Mouse (Mus musculus) adrenal gland, adult 2 months (tissue): ENCODE data around the gene Gsc2. TPM values are rescaled to one million over a fixed set of nuclear protein-coding genes. Genes with fewer than 3 reads are reported as not detected.

Experiments used
- DNase-seq: peaks from one replicate; pipeline ENCODE4 v3.0.0; 2021
- polyA plus RNA-seq: library from polyadenylated mRNA; depleted of rRNA; stranded (reverse); fragments of >200 nt; gene quantifications from 2 replicates; pipeline ENCODE4 v1.2.3, GENCODE M21; 2012
- total RNA-seq, 2 experiments: library from RNA; stranded (reverse); gene quantifications; 2 replicates each; pipeline ENCODE4 v1.2.3; 2021

Gsc2 gene
- total and polyA plus RNA-seq, 3 experiments = not detected

DNA sequence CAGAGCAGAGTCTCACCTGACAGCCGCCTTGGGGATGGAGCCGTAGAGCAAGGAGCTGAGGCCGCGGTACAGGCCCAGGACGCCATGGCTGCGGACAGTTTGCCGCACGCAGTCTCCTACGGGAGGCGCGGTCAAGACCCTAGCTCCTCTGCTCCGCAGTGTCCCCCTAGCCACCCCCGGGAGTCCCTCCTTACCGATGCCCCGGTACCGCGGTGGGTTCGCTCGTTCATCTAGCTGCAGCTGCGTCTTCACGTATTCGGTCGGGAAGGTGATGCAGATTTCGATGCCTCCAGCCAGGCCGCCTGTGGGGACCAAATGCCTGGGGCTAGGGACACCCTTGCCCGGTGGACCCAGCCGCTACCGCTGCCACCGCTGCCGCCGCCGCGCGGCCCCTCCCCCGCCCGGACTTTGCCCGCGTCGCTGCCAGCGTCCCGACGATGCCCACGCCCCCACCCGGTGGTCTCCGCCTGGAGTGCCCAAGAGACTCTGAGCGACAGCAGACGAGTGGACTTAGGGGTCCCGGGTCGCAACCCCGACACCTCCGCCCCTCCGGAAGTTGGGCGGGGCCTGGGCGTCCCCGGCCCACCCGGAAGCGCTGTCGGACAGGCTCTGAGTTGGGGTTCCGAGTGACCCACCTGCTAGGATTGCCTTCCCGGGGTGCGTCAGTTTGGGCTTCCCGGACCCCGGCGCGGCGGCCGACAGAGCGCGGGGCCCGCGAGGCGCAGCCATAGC lies 12.7 kb upstream of the Gsc2 start:
- DNase-seq = no peak

DNA sequence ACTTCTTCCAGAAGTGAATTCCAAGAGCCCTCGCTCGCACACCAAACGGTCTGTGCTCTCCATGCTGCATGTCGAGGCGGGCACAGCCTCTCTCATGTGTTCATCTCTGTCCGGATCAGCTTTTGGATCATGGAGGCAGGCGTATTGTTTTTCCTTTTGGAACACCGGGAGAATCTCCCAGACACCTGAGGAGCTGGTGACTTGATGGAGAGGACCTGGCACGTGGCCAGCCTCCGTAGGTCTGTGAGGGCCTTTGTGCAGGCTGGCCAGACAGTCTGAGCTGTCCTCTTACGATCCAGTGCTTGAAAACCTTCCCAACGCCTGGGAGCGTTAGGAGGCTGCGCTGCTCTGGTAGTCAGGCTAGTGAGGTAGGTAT lies 7.3 kb upstream of the Gsc2 start:
- DNase-seq = no peak

DNA sequence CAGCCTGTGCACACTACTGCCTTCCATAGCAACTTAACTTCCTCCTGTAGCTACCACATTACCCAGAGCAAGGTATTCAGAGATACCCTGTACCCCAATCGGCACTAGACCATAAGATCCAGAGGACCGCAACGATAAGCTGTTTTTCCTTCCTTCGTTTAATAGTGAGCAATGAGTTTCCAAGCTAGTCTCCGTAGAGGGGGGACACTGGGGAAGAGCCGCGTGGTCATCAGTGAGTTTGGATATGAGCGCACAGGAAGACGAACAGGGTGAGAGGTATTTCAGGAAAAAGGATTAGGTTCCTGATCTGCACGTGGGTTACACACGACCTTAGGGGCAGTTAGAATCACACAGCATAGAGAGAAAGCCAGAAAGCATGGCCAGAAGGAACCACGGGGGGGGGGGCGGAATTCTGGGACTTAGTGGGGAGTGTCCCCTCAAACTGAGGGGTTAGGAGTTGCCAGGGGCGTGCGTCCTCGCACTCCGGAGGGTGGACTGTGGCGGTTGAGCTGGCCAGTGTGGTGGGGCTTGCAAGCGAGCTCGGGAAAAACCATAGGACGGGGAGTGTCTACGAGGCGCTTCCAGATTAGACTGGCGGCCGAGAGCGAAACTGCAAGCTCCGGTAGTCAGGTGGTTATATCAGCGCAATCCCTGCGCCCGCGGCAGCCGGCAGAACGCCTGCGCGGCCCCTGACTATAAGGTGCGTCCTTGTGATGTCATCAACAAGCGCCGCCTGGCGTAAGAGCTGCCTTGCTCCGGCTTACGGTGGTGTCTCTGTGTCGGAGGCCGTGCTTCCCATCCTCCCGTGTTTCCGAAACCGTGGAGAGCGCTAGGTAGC lies 6.7 kb upstream of the Gsc2 start:
- DNase-seq = peak; percentile 96

DNA sequence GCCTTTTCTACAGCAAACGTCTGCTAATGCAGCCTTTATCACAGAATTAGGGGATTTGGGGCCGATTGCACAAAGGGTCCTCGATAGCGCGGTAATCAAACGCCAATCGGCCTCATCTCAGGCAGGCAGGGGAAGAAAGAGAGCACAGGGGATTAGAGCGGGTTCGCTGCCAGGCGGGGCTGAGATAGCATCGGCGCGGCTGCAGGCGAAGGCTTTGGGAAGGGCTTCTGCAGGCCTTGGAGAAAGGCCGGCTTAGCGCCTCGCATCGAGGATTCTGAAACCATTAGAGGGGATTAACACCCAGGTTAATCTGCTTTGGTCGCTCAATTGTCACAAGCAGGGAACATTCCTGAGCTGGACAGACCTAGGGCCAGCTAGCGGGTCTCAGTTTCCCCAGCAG lies 5.7 kb upstream of the Gsc2 start:
- no peak for DNase-seq

DNA sequence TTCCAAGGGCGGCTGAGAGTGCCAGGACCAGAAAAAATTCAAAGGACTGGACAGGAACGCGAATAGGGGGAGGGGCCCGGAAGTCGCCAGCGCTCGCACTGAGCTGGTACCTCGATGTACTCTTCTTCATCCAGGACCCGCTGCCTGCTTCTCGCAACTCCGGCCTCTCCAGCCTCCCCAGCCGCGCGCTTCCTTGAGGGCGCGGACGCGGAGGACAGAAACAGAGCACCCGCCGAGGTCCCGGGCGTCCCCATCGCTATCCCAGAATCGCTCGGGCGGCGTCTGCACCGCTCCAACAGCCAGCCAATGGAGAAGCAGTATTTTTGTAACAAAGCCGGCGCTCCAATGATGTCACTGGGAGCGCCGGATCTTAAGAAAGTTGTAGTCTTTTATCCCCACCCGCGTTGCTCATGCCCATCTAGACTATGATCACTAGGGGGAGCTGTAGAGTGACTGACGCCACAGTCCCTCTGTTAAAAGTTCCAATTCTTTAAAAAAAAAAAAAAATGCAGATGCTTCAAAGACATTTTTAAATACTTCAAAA lies 3.7 kb downstream of the Gsc2 start, which contains the start of gene Ess2:
Gene Ess2 (minus strand): TSS at position 297 of the 544 bp plus-strand sequence.
- peak; percentile 93 for DNase-seq

DNA sequence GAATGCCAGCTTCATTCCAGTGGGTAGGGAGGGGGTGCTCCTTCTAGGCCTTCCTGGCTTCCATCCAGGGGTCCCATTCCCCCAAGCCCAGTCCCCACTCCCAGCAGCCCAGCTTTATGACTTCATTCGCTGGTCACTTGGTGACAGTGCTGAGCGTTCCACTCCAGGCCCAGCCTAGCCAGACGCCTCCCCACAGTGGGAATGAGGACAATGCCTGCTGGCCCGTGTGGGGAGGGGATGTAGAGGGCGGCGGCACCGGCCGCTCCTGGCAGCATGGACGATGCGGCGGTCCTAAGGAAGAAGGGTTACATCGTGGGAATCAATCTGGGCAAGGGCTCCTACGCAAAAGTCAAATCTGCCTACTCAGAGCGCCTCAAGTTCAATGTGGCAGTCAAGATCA lies 16.4 kb downstream of the Gsc2 start, which contains the start of the genes Dgcr2 and Tssk2:
Gene Dgcr2 (minus strand): TSS at position 101 of the 400 bp plus-strand sequence.
Gene Tssk2 (plus strand): TSS at position 176 of the 400 bp plus-strand sequence.
- no peak for DNase-seq

DNA sequence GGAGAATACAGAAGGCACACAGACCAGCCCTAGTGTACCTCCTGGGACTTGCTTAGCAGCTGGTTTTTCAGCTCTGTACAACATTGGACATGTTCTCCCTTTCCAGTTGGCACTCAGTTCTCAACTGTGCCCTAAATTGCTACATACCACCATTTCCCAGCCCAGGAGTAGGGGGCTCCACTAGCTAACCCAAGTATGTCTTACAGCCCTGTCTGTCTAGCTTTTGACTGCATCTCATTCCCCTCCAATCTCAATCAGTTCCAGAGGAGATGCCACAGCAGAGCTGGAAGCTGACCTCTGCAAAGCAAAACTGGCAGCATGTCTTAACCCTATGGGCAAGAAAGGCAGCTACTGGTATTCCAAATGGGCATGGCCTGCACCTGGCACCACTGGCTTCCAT lies 18.8 kb downstream of the Gsc2 start:
- DNase-seq = no peak

DNA sequence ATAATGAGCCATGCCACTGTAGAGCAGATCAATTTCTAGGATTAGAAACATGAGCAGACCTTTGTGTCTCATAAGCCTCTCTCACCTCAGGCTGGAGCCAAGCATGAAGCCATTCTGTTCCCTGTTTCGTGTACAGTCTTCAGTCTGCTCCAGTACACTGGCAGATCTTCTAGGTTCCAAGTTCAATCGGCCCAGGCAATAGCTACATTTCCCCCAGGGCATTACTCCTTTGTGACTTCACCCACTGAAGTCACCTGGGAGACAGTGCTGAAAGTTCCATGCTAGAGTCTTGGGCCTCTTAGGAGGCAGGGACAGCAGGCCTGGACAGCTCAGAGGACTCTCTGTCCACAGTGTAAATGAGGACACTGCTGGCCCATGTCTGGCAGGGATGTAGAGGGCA lies 20.9 kb downstream of the Gsc2 start, which contains the start of gene Tssk1:
Gene Tssk1 (plus strand): TSS at position 301 of the 400 bp plus-strand sequence.
- no peak for DNase-seq

DNA sequence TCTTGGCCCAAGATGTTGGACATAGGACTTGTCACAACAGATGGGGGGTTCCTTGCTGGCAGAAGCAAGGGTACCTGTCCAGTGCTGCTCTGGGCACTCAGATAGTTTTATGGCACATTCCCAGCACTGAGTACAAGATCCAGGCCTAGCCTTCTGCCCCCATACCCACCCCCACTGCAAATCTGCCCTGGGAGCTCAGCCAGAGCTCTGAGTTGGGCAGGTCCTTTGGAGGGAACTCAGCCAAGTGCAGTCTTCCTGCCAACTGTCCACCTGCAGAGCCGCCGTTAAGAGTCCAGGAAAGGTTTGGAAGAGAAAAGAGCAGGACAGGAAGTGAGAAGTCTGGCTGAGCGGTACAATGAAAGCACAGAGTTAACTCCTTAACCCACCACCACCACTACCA lies 22.3 kb downstream of the Gsc2 start:
- DNase-seq = peak; percentile 34

DNA sequence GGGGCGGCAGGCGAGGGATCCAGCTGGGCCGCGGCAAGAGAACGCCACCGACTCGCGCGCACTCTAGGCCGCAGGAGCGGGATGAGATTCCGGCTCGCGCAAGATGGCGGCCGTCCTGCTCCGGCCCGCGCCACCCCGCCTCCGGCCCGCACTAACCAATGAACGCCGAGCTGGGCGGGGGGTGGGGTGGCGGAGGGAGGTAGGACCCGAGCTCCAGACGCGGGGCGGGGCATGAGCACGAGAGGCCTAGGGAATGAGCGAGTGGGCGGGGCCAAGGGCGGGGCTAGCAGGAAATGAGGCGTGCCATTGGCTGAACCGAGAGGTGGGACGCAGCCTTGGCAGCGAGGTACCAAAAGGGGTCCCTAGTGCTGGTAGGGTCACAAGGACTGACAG lies 23.3 kb downstream of the Gsc2 start, which contains the start of gene Gm20518:
Gene Gm20518 (minus strand): TSS at position 105 of the 393 bp plus-strand sequence.
- DNase-seq = peak; percentile 99

DNA sequence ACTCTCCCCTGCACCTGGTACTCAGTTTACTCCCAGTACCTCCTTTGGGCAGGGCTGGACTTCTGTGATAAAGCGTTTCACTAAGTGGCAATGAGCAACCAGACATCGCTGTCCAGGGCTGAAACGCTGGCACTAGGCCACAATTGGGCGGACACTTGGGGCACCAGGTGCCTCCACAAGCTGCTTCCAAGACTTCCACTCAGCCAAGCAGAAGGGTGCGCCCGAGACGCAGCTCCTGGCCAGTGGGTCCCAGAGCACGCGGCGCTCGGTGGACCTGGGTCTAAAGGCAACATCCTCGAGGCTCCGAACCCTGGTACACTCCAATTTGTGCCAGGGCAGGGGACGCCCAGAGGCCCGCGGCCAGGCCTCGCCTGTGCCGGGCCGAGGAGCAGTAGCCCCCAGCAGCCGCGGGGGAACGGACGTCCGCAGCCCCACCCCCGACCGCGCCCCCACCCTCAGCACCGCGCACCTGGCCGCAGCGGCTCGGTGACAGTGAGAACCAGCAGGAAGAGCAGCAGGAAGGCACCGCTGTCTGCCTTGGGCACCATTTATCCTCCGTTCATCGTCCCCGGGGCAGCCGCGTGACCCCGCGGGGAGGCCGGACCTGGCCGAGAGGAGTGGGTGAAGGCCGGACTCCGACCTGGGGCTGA lies 23.8 kb downstream of the Gsc2 start:
- peak; percentile 90 for DNase-seq

DNA sequence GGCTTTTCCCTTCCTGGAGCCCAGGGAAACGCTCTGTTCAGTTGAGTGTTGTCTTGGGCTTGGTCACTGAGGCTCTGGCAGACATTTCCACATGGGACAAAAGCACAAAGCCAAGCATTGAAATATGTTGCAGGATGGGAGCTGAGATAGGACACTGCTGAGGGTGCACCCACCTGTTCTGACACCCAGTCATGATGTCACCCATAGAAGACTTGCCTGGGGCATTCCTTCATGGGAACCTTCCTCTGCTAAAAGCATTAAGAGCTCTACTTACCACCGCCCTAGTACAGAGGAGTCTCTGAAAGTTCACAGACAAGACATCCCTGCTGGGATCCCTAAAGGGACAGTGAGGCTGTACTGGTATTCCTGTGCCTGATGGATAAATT lies 24.5 kb downstream of the Gsc2 start:
- no peak for DNase-seq

DNA sequence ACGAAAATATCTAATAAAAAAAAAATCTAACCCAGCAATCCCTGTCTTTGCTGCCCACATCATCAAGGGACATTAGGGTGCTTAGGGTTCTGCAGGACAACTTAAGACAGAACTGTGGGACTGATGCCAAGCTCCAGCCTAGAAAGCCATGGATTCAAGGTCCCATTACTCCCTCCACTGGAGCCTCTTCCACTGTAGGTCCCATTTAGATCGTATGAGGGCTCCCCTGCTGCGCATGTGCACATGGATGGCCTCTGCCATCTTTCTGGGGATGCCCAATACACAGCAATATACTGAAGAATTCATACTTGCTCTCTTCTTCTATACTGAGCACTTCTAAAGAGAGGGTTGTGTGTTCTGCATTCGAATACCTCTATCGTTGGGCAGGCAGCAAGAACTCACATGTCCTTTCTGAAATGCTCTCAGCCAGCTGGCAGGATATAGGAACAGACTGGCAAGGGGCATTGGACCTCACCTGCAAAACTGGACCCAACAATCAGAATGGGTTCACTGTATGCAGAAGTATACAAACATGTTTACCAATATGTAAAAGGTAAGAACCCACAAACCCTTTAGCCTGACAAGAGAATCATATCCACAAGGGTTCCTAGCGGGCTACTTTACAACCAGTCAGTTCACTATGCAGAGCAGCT lies 25.0 kb downstream of the Gsc2 start:
- DNase-seq = no peak

DNA sequence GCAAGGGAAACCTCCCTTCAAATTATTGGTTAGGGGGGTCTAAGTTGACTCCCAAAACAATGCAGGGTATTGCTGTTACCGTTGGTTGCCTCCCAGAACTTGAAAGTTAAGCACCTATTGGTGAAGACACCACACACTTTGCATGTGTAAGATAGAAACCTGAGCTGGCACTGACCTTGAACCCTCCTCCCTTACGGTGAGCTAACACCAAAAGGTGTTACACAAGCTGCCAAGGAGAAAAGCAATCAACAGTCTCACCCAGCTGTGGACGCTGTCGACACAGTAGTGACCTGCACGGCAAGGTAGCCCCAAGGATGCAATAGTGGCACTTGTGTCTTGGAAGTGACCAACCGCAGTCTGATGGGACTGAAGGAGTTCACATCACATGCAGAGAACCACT lies 30.7 kb downstream of the Gsc2 start:
- DNase-seq = no peak

DNA sequence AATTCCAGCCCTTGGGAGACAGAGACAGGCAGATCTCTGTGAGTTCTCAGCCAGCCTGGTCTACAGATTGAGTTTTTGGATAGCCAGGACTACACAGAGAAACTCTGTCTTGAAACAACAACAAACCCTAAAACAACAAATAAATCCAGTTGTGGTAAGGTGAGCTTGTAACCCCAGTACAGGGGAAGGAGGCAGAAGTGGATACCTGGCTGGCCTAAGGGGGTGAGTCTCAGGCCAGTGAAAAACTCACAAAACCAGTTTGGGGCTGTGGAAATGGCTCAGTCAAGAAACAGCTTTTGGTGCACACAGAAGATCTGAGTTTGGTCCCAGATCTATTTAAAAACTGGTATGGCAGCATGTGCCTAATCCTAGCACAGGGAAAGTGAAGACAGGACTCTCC lies 32.7 kb downstream of the Gsc2 start:
- DNase-seq = no peak

DNA sequence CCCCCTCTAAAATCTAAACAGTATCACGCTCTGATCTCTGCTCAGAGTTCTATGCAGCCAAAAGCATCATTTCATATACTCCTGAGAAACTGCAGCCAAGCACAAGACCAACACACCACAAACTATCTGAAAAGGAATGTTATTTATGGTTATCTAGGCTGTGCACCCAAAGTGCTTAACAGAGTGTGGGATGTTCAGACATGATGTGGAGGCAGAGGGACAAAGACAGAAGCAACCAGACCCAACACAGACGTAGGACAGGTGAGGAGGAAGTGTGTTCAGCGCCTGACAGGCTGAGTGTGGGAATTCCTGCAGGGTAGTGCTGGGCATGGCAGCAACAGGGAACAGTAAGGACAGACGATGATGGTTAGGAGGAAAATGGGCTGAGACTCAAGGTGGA lies 35.3 kb downstream of the Gsc2 start:
- no peak for DNase-seq

DNA sequence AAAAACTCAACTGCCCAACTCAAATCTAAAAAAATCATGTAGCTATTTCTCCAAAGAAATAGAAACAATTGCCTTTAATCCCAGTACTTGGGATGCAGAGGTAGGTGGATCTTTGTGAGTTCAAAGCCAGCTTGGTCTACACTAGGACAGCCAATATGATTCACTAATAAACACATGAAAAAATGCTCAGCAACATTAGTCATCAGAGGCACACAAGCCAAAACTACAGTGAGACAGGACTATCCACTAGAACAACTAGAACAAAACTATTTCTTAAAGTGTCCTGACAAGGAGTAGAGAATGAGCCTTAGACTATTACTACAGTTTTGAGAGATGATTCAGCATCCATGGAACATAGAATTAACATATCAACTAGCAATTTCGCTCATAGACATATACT lies 38.8 kb downstream of the Gsc2 start:
- no peak for DNase-seq

DNA sequence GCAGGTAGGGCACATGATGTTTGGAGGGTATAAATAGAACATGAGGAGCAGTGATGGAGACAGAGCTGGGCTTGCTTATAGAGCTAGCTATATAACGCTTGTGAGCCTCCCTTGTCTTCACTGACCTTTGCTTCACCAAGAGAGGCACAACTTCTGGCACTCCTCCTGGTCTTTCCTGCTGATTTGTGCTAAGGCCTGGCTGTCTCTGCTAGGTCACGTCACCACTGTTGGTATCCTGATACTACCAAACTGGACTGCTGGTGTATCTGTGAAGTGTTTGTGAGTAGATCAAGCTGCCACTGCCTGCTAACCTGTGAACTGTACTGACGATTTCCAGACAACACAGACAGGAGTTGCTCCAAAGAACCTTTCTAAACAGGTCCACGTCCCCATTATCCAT lies 39.7 kb downstream of the Gsc2 start:
- no peak for DNase-seq

DNA sequence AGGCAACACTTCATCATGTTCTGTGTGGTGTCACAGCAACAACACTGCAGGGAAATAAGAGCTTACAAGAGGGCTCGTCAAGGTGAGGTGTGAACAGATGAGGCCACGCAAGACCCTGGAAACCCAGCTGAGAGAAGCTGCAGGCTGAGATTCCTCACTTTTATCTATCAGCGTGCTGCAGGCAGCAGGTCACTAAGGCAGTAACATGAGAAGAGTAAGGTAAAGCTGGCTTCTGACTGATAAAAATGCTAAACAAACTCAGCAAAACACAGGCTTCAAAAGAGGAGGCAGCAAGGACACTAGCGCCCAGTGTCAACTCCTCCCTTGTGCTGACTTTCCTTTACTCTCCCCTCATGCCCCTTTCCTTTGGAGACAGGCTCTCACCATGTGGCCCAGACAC lies 41.9 kb downstream of the Gsc2 start:
- DNase-seq = no peak

DNA sequence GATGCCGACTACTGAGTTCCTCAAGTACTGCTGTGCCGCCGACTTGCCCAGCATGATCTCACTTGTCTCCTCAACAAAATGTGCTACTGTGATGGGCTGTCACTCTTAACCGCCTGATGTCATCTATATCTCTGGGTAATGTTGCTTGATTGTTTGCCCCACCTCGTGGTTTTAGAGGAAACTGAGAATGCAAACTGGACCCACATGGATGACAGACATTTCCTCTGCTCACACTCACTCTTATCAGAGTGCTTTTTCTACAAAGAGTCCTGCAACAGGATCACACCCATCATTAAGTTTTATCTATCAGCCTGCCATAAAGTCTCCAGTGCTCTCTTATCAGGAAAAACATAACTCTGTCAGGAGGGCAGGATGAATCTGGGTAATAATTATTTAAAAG lies 43.6 kb downstream of the Gsc2 start:
- DNase-seq = no peak

DNA sequence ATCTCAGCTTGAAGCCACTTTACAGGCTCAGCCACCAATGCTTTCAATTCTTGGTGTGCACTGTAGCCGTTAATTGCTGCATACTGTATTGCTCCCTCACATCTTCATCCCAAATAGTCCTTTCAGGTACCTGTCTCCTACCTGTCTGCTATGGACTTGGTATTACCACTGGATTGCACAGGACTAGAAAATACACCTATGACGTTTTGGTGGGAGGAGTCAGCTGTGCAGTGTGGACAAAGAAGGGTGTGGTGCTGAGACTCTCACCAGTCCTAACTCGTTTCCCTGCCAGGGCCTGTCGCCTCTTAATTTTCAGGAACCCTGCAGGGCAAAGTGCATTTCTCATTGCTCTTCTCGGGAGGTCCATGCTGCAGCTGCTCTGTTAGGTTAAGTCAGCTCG lies 49.1 kb downstream of the Gsc2 start:
- no peak for DNase-seq

DNA sequence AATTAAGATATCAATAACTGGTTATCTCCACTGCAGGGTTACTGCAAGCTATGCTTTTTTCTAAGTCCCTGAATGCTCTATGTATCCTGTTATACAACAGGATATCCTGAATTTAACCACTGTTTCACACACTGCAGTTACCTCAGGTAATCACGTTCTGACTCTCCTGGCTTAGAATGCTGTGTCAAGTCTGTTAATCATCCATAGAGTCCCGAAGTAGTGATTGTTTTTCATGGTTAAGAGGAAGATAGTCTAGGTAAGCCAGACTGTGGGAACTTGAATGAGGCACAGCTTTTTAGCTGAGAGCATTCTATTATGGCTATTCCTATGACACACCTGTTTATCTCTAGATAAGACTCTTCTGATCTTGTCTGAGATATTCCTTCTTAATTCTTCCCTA lies 49.6 kb downstream of the Gsc2 start:
- DNase-seq = no peak
